In the genomic region with DNA sequence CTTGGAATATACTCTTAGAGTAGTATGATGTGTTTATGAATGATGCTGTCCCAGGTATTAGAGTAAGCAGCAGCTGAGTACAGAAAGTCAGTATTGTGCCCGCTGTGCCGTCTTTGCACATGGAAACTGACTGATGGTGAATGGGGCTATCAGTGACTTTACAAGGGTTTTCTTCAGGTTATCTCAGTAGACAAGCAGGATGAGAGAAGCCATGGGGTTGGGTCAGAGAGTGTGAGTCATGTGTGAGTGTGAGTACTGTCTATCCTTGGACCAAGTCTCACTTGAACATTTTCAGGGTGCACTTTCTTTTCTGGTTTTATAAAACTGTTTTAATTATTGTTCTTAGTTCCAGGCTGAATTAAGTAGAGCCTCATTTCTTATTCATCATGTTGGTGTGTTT, we compare ENCODE assay signal across 17 mouse cellular contexts.
"Had no signal": no experiment of that assay in that cellular context is flagged by ENCODE, and none has a peak within 500 bp of the region (broad histone marks: within the 10 kb centered on the region; RNA-seq: fewer than 3 reads in every experiment).

No protein-coding gene starts in this region.

- H3K9me3 ChIP-seq: lung, embryonic 15.5 days; megakaryocyte, embryonic 14.5 days; midbrain, embryonic 13.5 days; midbrain, embryonic 15.5 days; neural tube, embryonic 12.5 days; stomach, embryonic 15.5 days had no signal

- ATAC-seq: lung, postnatal 0 days; midbrain, embryonic 13.5 days; midbrain, embryonic 15.5 days had no signal

- H3K4me3 ChIP-seq: lung, embryonic 15.5 days; megakaryocyte, embryonic 14.5 days; midbrain, embryonic 13.5 days; midbrain, embryonic 15.5 days; neural tube, embryonic 12.5 days; stomach, embryonic 15.5 days had no signal

- H3K27me3 ChIP-seq: lung, embryonic 15.5 days; megakaryocyte, embryonic 14.5 days; midbrain, embryonic 13.5 days; midbrain, embryonic 15.5 days; neural tube, embryonic 12.5 days; stomach, embryonic 15.5 days had no signal

- H3K27ac ChIP-seq: lung, embryonic 15.5 days; macrophage; midbrain, embryonic 13.5 days; midbrain, embryonic 15.5 days; neural tube, embryonic 12.5 days; stomach, embryonic 15.5 days; stomach, postnatal 0 days had no signal

- DNase-seq: lung, adult 2 months; lung, postnatal 14 days; lung, postnatal 36 days; right cerebral cortex, postnatal 14 days; thymus, adult 2 months; thymus, postnatal 25 days; thymus, postnatal 4 days had no signal

- H3K4me2 ChIP-seq: lung, embryonic 15.5 days; midbrain, embryonic 11.5 days; midbrain, embryonic 13.5 days; midbrain, embryonic 15.5 days; neural tube, embryonic 12.5 days; stomach, embryonic 15.5 days had no signal

- H3K9ac ChIP-seq: lung, embryonic 15.5 days; midbrain, embryonic 13.5 days; midbrain, embryonic 15.5 days; neural tube, embryonic 12.5 days; stomach, embryonic 15.5 days had no signal

- H3K4me1 ChIP-seq: lung, embryonic 15.5 days; midbrain, embryonic 13.5 days; midbrain, embryonic 15.5 days; neural tube, embryonic 12.5 days; stomach, embryonic 15.5 days had no signal
